Mouse (Mus musculus) c-Kit-positive CD71-positive TER-119-positive erythroid progenitor cells, embryonic 14.5 days (primary cell): ENCODE results near the gene Nuak2.
"Not testable (repeated sequence)": the region's sequence is repeated elsewhere in the genome, so short reads cannot be mapped to it uniquely, and the experiment has no call there.

Experiments used
- DNase-seq: peaks from one replicate; pipeline ENCODE4 v3.0.0-alpha.2; 2013; ENCODE audit warnings: low spot score

Gene Nuak2

DNA sequence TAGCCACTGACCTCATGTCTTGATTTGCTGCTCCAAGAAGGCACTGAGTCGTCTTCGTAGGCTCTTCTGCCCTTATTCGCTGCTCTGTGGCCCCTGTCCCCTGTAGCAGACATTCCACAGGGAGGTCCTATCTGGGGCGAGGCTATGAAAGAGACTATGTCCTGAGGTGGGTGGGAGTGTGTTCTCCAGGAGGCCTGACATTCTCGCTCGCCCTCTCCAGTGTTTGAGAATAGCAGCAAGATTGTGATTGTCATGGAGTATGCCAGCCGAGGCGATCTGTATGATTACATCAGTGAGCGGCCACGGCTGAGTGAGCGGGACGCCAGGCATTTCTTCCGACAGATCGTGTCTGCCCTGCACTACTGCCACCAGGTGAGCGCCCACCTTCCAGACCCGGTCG, 11.6 kb downstream of the Nuak2 start:
- no peak for DNase-seq

DNA sequence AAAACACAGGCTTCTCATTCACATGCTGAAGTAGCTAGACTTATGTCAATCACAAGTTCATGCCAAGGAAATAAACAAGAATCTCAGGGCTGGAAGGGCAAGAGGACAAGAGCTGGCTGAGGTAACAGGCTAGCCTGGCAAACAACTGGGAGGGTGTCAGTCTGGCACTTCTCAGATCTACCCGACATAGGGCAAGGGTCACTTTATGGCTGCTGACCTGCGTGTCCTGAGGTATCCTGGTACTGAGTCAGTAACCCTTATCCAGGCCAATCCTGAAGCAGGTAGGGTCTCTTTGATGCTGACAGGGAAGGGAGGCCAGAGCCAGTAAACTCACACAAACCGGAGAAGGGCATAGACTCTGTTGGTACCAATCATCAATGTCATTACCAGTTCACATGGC, 12.6 kb downstream of the Nuak2 start:
- DNase-seq, result no peak

DNA sequence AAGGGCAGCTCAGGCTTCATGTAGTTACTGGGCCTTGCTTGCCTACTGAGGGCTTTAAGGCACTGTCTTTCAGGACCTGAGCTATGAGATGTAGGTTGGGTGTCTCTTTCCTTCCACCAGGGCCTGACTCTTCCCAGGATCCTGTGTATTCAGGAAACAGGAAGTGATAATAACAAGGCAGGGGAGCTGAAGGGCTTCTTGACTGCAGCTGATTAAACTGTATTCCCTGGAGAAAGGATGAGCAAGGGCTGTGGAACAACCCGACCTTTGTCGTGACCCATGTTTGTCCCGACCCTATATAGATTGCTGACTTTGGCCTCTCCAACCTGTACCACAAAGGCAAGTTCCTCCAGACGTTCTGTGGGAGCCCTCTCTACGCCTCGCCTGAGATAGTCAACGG, 13.7 kb downstream of the Nuak2 start:
- no peak for DNase-seq

DNA sequence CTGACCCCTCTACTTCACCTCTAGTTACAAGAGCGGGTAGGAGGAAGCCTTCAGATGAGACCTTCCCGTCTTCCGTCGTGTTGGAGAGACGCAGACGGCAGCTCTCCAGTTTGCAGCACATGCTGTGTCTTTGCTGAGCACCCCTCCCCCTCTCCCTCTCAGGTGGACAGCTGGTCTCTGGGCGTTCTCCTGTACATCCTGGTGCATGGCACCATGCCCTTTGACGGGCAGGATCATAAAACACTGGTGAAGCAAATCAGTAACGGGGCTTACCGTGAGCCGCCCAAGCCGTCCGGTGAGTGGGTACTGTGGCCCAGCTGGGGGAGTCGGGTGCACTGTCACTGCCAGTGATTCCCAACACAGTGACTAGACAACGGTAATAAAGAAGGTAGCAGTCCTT, 14.5 kb downstream of the Nuak2 start:
- no peak for DNase-seq

DNA sequence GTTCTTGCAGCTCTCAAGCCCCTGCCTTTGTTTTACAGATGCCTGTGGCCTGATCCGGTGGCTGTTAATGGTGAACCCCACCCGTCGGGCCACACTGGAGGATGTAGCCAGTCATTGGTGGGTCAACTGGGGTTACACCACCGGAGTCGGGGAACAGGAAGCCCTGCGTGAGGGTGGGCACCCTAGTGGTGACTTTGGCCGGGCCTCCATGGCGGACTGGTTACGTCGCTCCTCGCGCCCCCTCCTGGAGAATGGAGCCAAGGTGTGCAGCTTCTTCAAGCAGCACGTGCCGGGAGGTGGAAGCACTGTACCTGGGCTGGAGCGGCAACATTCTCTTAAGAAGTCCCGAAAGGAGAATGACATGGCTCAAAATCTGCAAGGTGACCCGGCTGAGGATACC, 15.4 kb downstream of the Nuak2 start:
- DNase-seq, result no peak

DNA sequence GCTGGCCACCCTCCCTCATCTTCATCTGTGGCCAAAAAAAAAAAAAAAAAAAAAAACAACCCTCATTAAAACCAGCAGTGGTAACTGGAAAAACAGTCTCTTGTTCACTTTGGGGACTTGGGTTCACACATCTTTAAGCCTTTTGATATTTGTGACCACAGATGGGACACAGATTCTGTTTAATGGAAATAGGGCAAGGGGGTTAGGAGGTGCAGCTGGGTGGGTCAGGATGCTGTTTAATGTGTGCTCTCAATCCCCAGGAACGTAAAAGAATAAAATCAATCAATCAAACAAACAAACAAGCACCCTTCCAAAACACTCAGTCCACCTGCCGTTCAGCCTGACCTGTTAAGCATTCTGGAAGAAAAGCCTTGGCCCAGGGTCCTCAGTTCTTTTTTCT, 17.3 kb downstream of the Nuak2 start:
- no peak for DNase-seq

DNA sequence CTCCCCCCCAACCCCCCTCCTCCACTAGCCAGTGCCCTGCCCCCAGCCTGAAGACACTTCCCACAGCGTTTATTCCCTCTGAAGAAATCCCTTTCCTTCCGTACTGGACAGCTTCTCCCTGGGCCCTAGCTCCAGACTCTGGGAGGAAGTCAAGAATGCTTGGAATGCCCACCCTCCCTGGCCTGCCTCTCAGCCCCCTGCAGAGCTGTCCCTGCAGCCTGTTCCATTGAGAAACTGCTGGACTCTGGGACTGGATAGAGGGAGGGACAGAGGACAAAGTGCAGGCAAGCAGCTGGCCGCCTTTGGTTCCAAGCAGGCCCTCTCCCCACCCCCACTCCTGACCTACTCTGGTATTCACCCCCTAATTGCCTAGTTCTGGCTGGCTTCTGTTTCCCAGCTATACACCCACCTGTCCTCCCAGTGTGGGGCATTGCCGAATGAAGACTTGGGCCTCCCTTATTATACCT, 17.8 kb downstream of the Nuak2 start:
- DNase-seq, result no peak

GRCm38 (mm10) chr1:132334178-132334801, 18.4 kb downstream of the Nuak2 start:
- DNase-seq, result no peak

DNA sequence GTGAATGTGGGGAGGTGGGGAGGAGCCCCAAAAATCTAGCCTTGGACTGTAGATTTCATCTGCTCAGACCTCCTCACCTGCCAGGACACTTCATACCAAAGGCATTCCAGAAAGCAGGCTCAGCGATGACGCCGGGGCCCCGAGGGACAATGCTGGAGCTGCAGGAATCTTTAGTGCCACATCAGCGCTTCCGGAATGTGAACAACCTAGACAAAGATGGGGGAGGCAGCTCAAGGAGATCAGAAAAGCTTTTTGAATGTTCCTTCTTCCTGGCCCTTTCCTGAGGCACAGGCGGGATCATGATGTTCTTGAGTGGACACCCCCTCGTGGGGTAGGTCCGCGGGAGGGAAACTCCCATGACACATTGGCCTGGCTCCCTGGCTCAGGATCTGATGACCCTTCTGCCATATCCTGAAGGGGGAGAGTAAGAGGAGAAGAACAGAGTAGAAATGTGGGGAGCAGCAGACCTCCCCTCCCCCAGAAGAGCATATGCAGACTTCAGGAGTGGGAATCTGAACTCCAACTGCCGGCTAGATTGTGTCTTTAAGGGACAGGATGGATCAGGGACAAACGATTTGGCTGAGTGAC, 19.5 kb downstream of the Nuak2 start:
- DNase-seq, result no peak

DNA sequence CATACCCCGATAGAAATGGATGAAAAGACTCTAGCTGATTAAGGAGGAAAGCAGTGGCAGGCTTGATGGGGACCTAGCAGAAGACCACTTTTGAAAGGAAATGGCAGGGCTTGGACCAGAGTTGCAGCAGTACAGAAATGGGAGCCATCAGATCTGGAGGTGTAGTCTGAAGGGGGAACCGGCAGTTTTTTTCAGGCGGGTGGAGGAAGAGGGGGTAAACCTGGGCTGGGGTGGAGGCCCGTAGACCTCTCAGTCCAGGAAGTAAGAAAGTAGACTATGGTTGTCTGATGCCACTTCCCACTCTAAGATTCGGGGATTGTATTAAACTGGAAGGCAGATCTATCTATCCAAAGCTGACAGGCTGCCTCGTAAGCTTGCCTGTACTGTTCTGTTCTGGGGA, 21.0 kb downstream of the Nuak2 start:
- DNase-seq, result no peak

DNA sequence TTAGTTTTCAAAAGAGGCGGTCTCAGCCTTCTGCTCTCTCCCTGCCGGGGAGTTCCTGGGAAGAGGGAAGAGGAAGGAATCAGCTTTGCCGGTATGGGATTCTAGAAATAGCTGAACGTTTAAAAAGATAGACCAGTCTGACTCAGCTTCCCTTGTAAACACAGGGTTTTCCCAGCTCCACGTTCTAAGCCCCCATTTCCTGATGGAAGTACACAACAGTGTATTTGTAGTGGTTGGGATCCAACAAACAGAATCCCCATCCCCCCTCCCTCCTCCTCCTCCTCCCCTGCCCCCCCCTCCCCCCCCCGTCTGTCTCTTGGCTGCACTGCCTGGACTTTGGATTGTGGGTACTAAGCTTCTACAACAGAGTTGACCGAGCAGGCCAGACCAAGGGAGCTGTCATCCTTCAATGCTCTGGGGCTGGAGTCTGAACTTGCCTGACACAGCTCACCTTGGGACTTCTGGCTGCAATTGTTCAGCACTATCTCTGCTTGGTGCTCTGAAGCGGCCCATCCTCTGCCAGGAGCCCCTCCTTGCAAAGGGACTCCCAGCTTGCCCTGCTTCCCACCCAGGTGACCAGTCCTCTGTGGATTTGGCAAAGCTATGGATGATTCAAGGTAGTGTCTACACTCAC, 22.2 kb downstream of the Nuak2 start:
- DNase-seq, result no peak

GRCm38 (mm10) chr1:132341731-132342501, 26.0 kb downstream of the Nuak2 start:
- no peak for DNase-seq

DNA sequence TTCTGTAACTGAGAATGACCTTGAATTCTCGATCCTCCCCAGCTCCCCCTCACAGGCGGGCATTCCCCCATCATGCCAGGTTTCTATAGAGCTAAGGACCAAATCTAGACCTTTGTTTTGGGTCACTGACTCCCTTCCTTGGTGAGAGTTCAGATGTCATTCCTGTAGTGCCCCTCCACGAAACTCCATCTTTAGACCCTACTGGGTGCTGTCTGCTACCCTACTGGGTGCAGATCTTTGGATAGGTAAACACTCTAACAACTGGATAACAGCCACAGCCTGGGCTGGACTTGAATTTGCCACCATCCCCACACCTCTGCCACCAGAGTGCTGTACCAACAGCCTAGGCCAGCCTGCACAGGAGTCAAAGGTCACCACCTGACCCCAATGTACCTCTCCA, 26.6 kb downstream of the Nuak2 start:
- DNase-seq, result no peak

GRCm38 (mm10) chr1:132343191-132343590, 27.3 kb downstream of the Nuak2 start:
- no peak for DNase-seq

GRCm38 (mm10) chr1:132343656-132344055, 27.7 kb downstream of the Nuak2 start:
- DNase-seq, result no peak

DNA sequence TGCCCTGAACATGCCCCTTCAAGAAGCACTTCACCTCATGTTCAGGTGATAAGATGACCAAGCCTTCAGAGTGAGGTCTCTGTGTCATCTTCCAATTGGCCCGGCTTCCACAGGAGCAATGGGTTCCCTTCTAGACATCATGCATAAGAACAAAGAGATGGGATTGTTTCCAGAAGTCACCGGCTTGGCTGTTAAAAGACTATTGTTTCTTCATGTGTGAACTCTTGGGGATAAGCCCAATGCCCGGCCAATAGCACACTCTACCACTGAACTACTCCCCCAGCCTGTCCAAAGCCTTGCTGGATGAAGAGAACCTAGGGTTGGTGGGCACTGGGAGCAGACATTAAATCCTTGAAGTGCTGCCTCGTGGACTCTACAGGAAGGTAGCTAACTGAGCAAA, 29.6 kb downstream of the Nuak2 start:
- DNase-seq, result no peak

DNA sequence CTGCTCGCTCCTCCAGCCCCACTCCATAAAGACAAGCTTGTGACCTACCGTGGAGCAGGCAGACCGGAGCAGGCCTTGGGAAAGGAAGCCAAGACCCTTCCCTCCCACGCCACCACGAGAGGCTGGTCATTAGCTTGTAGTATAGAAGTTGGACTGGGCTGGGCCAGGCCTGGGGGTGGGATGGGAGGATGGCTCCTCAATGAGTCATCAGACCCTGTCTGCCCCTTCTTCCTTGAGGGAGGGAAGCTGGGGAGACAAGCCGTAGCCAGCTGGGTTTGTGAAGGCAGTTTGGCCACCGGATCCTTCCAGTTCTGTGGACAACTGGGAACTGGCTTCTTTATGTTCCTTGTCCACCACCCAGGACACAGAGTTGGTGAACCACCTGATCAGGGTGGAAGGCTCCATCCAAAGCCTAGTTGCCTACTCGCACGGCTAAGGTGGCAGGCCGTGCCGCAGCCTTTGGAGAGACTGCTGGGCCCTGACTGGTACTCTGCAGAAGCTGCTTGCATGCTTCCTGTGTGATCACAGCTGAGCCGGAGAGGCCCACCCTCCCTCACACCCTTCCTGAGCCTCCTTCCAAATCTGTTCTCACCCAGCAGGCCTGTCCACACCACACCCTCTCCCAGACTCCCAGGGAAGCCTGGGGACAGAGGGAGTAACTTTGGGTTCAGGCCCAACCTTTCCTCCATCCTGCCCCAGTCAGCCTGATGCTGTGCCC, 30.4 kb downstream of the Nuak2 start:
- no peak for DNase-seq

GRCm38 (mm10) chr1:132346951-132347350, 31.0 kb downstream of the Nuak2 start:
- DNase-seq, result no peak

DNA sequence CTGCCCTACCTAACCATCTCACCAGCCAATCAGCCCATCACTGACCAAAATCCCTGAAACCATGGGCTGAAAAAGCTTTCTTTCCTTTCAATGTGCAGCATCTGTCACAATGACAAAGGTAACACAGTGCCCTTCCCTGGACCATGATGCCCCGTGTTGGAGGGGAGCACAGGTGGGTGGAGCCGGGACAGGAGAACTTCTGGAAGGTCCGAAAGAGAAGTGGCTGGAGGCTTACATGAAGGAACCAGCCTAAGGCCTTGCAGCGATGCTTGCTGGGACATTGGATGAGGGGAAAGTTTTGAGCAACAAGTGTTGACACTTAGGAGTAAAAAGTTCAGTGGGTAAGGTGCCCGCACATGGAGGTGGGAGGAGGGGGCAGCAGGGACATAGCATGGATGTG, 32.5 kb downstream of the Nuak2 start:
- DNase-seq, result no peak

DNA sequence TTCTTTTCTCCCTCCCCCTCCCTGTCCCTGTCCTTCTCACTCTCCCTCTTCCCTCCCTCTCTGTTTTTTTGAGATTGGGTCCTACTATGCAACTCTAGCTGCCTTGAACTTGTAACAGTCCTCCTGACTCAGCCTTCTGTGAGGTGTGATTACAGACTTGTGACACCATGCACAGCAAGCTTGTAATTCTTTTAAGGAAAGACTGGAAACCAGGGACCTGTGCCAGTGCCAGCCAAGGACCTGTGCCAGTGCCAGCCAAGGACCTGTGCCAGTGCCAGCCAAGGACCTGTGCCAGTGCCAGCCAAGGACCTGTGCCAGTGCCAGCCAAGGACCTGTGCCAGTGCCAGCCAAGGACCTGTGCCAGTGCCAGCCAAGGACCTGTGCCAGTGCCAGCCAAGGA, 33.1 kb downstream of the Nuak2 start:
- not testable (repeated sequence) for DNase-seq

GRCm38 (mm10) chr1:132349601-132350000, 33.7 kb downstream of the Nuak2 start:
- DNase-seq, result not testable (repeated sequence)

DNA sequence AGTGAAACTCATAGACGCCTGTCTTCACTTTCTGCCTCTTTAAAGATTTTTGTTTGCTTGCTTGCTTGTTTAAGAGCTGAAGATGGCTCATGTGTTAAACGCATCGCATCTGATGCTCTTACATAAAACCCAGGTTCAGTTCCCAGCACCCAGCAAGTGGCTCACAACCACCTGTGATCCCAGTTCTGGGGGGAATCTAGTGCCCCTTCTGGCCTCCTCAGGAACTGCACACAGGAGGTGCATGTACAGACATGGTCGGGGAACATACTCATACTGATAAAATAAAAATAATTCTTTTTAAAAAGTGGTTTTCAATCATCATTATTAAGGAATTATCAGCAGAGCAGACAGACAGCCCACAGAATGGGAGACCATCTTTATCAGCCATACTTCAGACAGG, 35.1 kb downstream of the Nuak2 start:
- no peak for DNase-seq
